ENCODE assay signal across 9 mouse cellular contexts in the genomic region with DNA sequence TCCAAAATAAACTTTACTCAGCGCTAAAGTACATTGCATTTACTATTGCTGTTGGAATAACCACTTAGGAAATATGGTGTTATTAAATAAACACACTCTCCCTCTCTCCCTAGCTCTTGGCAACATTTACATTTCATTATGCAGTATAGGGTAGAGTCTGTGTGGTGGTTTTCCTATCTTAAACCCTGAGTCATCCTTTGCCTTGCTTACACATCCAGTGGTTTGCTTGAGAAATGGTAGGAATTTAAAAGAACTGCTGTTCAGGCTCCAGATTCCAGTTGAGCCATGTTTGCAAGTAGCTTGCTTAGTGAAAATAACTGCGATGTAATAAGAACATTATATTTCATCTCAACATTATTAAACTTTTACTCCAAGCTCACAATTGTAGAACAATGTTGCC. TPM values are rescaled to one million over a fixed set of nuclear protein-coding genes. Genes with fewer than 3 reads are reported as not detected.
DNase-seq lines count a peak whose midpoint lies in the region; ATAC-seq lines count a peak whose summit lies in the region.
"Had no signal": no experiment of that assay in that cellular context is flagged by ENCODE, and none has a peak within 500 bp of the region (broad histone marks: within the 10 kb centered on the region; RNA-seq: fewer than 3 reads in every experiment).

No protein-coding gene starts in this region.

- no peak for ATAC-seq in kidney, embryonic 16.5 days (ENCODE audit: low FRiP score, low TSS enrichment)
- ATAC-seq in embryonic facial prominence, embryonic 14.5 days (ENCODE audit: low read depth), result no peak
- no peak for ATAC-seq in intestine, embryonic 16.5 days
- ATAC-seq in neural tube, embryonic 14.5 days (ENCODE audit: low read depth), result no peak

- H3K9me3 ChIP-seq in kidney, embryonic 16.5 days (ENCODE audit: low read length), result 0 out of 2 replicates have a peak, but pooled peaks cover 3% of the 10 kb centered on the region
- no peaks in the 10 kb centered on the region for H3K9me3 ChIP-seq in embryonic facial prominence, embryonic 14.5 days (ENCODE audit: control insufficient read depth, low read length)
- no peaks in the 10 kb centered on the region for H3K9me3 ChIP-seq in intestine, embryonic 16.5 days (ENCODE audit: control insufficient read depth, low read length)
- no peaks in the 10 kb centered on the region for H3K9me3 ChIP-seq in neural tube, embryonic 14.5 days (ENCODE audit: control insufficient read depth, low read length)

- no peaks in the 10 kb centered on the region for H3K36me3 ChIP-seq in kidney, embryonic 16.5 days (ENCODE audit: insufficient read depth, low read length)
- no peaks in the 10 kb centered on the region for H3K36me3 ChIP-seq in embryonic facial prominence, embryonic 14.5 days (ENCODE audit: control insufficient read depth, insufficient read depth, low read length)
- no peaks in the 10 kb centered on the region for H3K36me3 ChIP-seq in intestine, embryonic 16.5 days (ENCODE audit: control insufficient read depth, insufficient read depth, low read length)
- no peaks in the 10 kb centered on the region for H3K36me3 ChIP-seq in neural tube, embryonic 14.5 days (ENCODE audit: control insufficient read depth, insufficient read depth, low read length)

- DNase-seq in kidney, postnatal 14 days, result no peak
- peak; percentile 28 for DNase-seq in embryonic facial prominence, embryonic 14.5 days (ENCODE audit: low spot score)
- no peak for DNase-seq in adrenal gland, postnatal 4 days (ENCODE audit: low spot score in 2 of 2)
- no peak for DNase-seq in cerebellum, postnatal 36 days
- no peak for DNase-seq in right cerebral cortex, adult 2 months (ENCODE audit: low spot score in 2 of 2)

- peak overlapping the region; percentile 85 for H3K4me2 ChIP-seq in kidney, embryonic 16.5 days (replicated peaks; ENCODE audit: low read depth, low read length)
- H3K4me2 ChIP-seq in embryonic facial prominence, embryonic 14.5 days (ENCODE audit: low read depth, low read length), result peak overlapping the region; percentile 72
- peak overlapping the region; percentile 92; the same call in 1 of the 2 replicates for H3K4me2 ChIP-seq in intestine, embryonic 16.5 days (ENCODE audit: low read depth, low read length)
- H3K4me2 ChIP-seq in neural tube, embryonic 14.5 days (ENCODE audit: low read depth, low read length), result peak overlapping the region; percentile 84

- H3K9ac ChIP-seq in kidney, embryonic 16.5 days (replicated peaks; ENCODE audit: low read length), result peak overlapping the region; percentile 66; the same call in 1 of the 2 replicates
- peak overlapping the region; percentile 90 for H3K9ac ChIP-seq in embryonic facial prominence, embryonic 14.5 days (ENCODE audit: low read depth, low read length)
- 0 out of 2 replicates have a peak overlapping the region, but pooled peaks have one; percentile 37 for H3K9ac ChIP-seq in intestine, embryonic 16.5 days (ENCODE audit: low read depth, low read length)
- H3K9ac ChIP-seq in neural tube, embryonic 14.5 days (replicated peaks; ENCODE audit: low read depth, low read length), result no peak overlapping the region; the same call in 1 of the 2 replicates

- H3K27ac ChIP-seq in kidney, embryonic 16.5 days (ENCODE audit: low read length), result peak overlapping the region; percentile 80
- H3K27ac ChIP-seq in embryonic facial prominence, embryonic 14.5 days (replicated peaks; ENCODE audit: low read depth, low read length), result peak overlapping the region; percentile 98
- H3K27ac ChIP-seq in intestine, embryonic 16.5 days (ENCODE audit: low read length), result no peak overlapping the region
- H3K27ac ChIP-seq in neural tube, embryonic 14.5 days (ENCODE audit: low read depth, low read length), result no peak overlapping the region

- WGBS in kidney, embryonic 16.5 days, result 24% methylated on average over 2 of the region's 2 CpGs
- 50% methylated on average over 2 of the region's 2 CpGs for WGBS in embryonic facial prominence, embryonic 14.5 days
- WGBS in intestine, embryonic 16.5 days, result 27% methylated on average over 2 of the region's 2 CpGs
- 32% methylated on average over 2 of the region's 2 CpGs for WGBS in neural tube, embryonic 14.5 days

- peak overlapping the region; percentile 92 for H3K4me3 ChIP-seq in kidney, embryonic 16.5 days (ENCODE audit: low read length)
- peak overlapping the region; percentile 90 for H3K4me3 ChIP-seq in embryonic facial prominence, embryonic 14.5 days (ENCODE audit: low read depth, low read length)
- H3K4me3 ChIP-seq in intestine, embryonic 16.5 days (ENCODE audit: low read length), result peak overlapping the region; percentile 41; the same call in 1 of the 2 replicates
- peak overlapping the region; percentile 86 for H3K4me3 ChIP-seq in neural tube, embryonic 14.5 days (ENCODE audit: low read depth, low read length)
- H3K4me3 ChIP-seq: megakaryocyte, embryonic 14.5 days had no signal

- no peaks in the 10 kb centered on the region for H3K27me3 ChIP-seq in kidney, embryonic 16.5 days (ENCODE audit: insufficient read depth, low read length)
- H3K27me3 ChIP-seq in embryonic facial prominence, embryonic 14.5 days (replicated peaks; ENCODE audit: control insufficient read depth, insufficient read depth, low read length), result no peaks in the 10 kb centered on the region
- H3K27me3 ChIP-seq in intestine, embryonic 16.5 days (replicated peaks; ENCODE audit: control insufficient read depth, insufficient read depth, low read length), result no peaks in the 10 kb centered on the region
- no peaks in the 10 kb centered on the region for H3K27me3 ChIP-seq in neural tube, embryonic 14.5 days (ENCODE audit: control insufficient read depth, insufficient read depth, low read length)

- peaks cover 34% of the 10 kb centered on the region for H3K4me1 ChIP-seq in kidney, embryonic 16.5 days (ENCODE audit: insufficient read depth, low read length)
- peaks cover 20% of the 10 kb centered on the region for H3K4me1 ChIP-seq in embryonic facial prominence, embryonic 14.5 days (ENCODE audit: control insufficient read depth, insufficient read depth, low read length)
- peaks cover 4% of the 10 kb centered on the region; the same call in 1 of the 2 replicates for H3K4me1 ChIP-seq in intestine, embryonic 16.5 days (ENCODE audit: control insufficient read depth, insufficient read depth, low read length)
- peaks cover 13% of the 10 kb centered on the region for H3K4me1 ChIP-seq in neural tube, embryonic 14.5 days (ENCODE audit: control insufficient read depth, insufficient read depth, low read length)

RNA-seq across cellular contexts. Expression of gene Gpc6, which starts 3.3 kb away (rescaled TPM):
- 62.7 and 68.5 TPM in 2 replicates for polyA plus RNA-seq in kidney, embryonic 16.5 days (2015; fragmentation: Nextera tagmentation; extraction: Ambion mirVana)
- 42.5 and 51.2 TPM in 2 replicates for polyA plus RNA-seq in embryonic facial prominence, embryonic 14.5 days (2014; fragmentation: Nextera tagmentation; extraction: Ambion mirVana)
- 27.5 and 29.7 TPM in 2 replicates for polyA plus RNA-seq in intestine, embryonic 16.5 days (2015; fragmentation: Nextera tagmentation; extraction: Ambion mirVana)
- polyA plus RNA-seq in neural tube, embryonic 14.5 days (2014; fragmentation: Nextera tagmentation; extraction: Ambion mirVana), result 20.8 and 27.8 TPM in 2 replicates
- 10 to 100 TPM; 33.7 to 39.6 TPM for total RNA-seq in adrenal gland, postnatal 4 days (2021)

Comparison
In these comparisons a context has a peak if more than half of its experiments do, and no peak if none do; other contexts are left out.
1. H3K27ac ChIP-seq: peak in kidney, embryonic 16.5 days (single experiment) and embryonic facial prominence, embryonic 14.5 days (single experiment); none in intestine, embryonic 16.5 days (single experiment) and neural tube, embryonic 14.5 days (single experiment).
2. H3K4me3 ChIP-seq: peak in every context shown above with its lines; median percentile 92 in kidney, embryonic 16.5 days; 90 in embryonic facial prominence, embryonic 14.5 days; 86 in neural tube, embryonic 14.5 days; 41 in intestine, embryonic 16.5 days.
3. Peak in every context shown above with its lines, with median percentiles within 50 percentile points of each other: H3K4me2 ChIP-seq.